Mouse (Mus musculus) CH12.LX (cell line): ENCODE measurements around the gene Dact3. TPM values are rescaled to one million over a fixed set of nuclear protein-coding genes. Genes with fewer than 3 reads are reported as not detected.

Experiments
- DNase-seq: peaks from one replicate; pipeline ENCODE4 v3.0.0-alpha.2; 2013; ENCODE audit errors: extremely low read depth
- H3K27ac ChIP-seq: 2 replicates; pipeline ENCODE4 v1.5.1; 2012; ENCODE audit warnings: low read depth, mild to moderate bottlenecking, control low read depth, moderate library complexity; ENCODE audit not compliant: insufficient read depth
- H3K27me3 ChIP-seq: replicated peaks from 2 replicates; pipeline ENCODE3; 2012; ENCODE audit warnings: inconsistent platforms
- H3K36me3 ChIP-seq, 2 experiments: replicated peaks in 1 of 2; 2 replicates each; pipeline versions ENCODE3 to v1.6.1; 2012; ENCODE audit warnings: inconsistent platforms in 1 of 2, low read length in 1 of 2, mild to moderate bottlenecking in 1 of 2, mixed read lengths in 1 of 2, moderate library complexity in 1 of 2; ENCODE audit not compliant: control insufficient read depth in 1 of 2, insufficient read depth in 1 of 2
- H3K4me1 ChIP-seq, 2 experiments: 2 replicates each; pipeline ENCODE4 v1.6.1; 2012; ENCODE audit warnings: inconsistent platforms in 1 of 2, moderate library complexity in 1 of 2; ENCODE audit not compliant: insufficient read depth in 2 of 2, control insufficient read depth in 1 of 2
- H3K4me2 ChIP-seq: 2 replicates; pipeline ENCODE4 v1.6.1; 2012; ENCODE audit warnings: low read depth, mild to moderate bottlenecking, control low read depth; ENCODE audit not compliant: poor library complexity, insufficient read depth, severe bottlenecking
- H3K4me3 ChIP-seq, 3 experiments: fragments of 150-350 bp in 1 of 3; sonication (generic) in 1 of 3; replicated peaks in 1 of 3; 2 replicates each; pipeline versions ENCODE3 to v1.5.1; 2011 to 2012; ENCODE audit warnings: low read depth in 2 of 3, low read length in 2 of 3, mild to moderate bottlenecking in 2 of 3, moderate library complexity in 2 of 3, control low read depth in 1 of 3, improper control_type of control experiment in 1 of 3, inconsistent platforms in 1 of 3, mixed read lengths in 1 of 3; ENCODE audit not compliant: poor library complexity in 1 of 3
- H3K79me2 ChIP-seq: replicated peaks from 2 replicates; pipeline ENCODE4 v1.6.1; 2012; ENCODE audit warnings: mild to moderate bottlenecking, moderate library complexity; ENCODE audit not compliant: control insufficient read depth, poor library complexity, insufficient read depth, severe bottlenecking; ENCODE audit errors: extremely low read depth
- H3K9ac ChIP-seq: 2 replicates; pipeline ENCODE4 v1.6.1; 2012; ENCODE audit warnings: low read depth, mild to moderate bottlenecking, control low read depth, moderate library complexity; ENCODE audit not compliant: insufficient read depth
- H3K9me3 ChIP-seq: replicated peaks from 2 replicates; pipeline ENCODE3; 2012; ENCODE audit warnings: low read length, inconsistent platforms, mixed read lengths
- CTCF ChIP-seq, 2 experiments: IDR thresholded peaks in 1 of 2; conservative IDR thresholded peaks in 1 of 2; 2 replicates each; pipeline ENCODE4 v1.5.1; 2011 to 2012; ENCODE audit warnings: low read depth in 2 of 2, low read length in 2 of 2, improper control_type of control experiment in 1 of 2, inconsistent platforms in 1 of 2, mild to moderate bottlenecking in 1 of 2, moderate library complexity in 1 of 2
- HCFC1 ChIP-seq: IDR thresholded peaks from 2 replicates; pipeline ENCODE4 v1.6.1; 2012; ENCODE audit warnings: low read depth, mild to moderate bottlenecking, inconsistent platforms, low read length, improper control_type of control experiment
- MAX ChIP-seq: IDR thresholded peaks from 2 replicates; pipeline ENCODE4 v1.6.1; 2011; ENCODE audit warnings: low read length, improper control_type of control experiment
- RAD21 ChIP-seq: IDR thresholded peaks from 2 replicates; pipeline ENCODE4 v1.6.1; 2011; ENCODE audit warnings: low read depth, mild to moderate bottlenecking, low read length, improper control_type of control experiment, moderate library complexity
- SMC3 ChIP-seq: IDR thresholded peaks from 2 replicates; pipeline ENCODE4 v1.6.1; 2011; ENCODE audit warnings: low read depth, low read length, improper control_type of control experiment
- TBP ChIP-seq: conservative IDR thresholded peaks from 2 replicates; pipeline ENCODE4 v1.6.1; 2011; ENCODE audit warnings: low read depth, low read length, improper control_type of control experiment
- ZKSCAN1 ChIP-seq: IDR thresholded peaks from 2 replicates; pipeline ENCODE4 v1.6.1; 2012; ENCODE audit warnings: low read depth, inconsistent platforms, low read length, improper control_type of control experiment, borderline replicate concordance
- dilution Hi-C: fragments of 300-500 bp; cut with MboI; formaldehyde crosslinking; loops from 2 replicates; pipeline ENCODE4 v1.14.3; 2020; ENCODE audit warnings: low sequenced_read_pairs; ENCODE audit not compliant: extremely low pct_unique_long_range_greater_than_20kb, extremely low pct_ligation_motif_present
- in situ Hi-C: fragments of 300-500 bp; cut with MboI; formaldehyde crosslinking; loops from 3 replicates; pipeline ENCODE4 v1.14.3; 2019; ENCODE audit warnings: low sequenced_read_pairs, low pct_ligation_motif_present, low pct_unique_long_range_greater_than_20kb, mixed read lengths
- polyA plus RNA-seq: library from polyadenylated mRNA; unstranded; fragments of >175 nt; gene quantifications from 2 replicates; pipeline ENCODE4 v1.2.1, GENCODE M21; 2012; ENCODE audit warnings: low read depth; ENCODE audit not compliant: insufficient read length
- total RNA-seq, 2 experiments: library from RNA; depleted of rRNA; stranded (reverse); fragments of 300-350 nt in 1 of 2; fragments of >200 nt in 1 of 2; gene quantifications; 2 replicates each; pipeline ENCODE4 v1.2.3; 2012 to 2014

Gene Dact3
- total and polyA plus RNA-seq, 3 experiments, result 3.5 to 12.0 (median 5.1) TPM

- H3K79me2 ChIP-seq, result peaks cover 24% of the 10 kb centered on the region
- peaks cover 33 to 52% of the 10 kb centered on the region in 2 experiments for H3K36me3 ChIP-seq
- in situ Hi-C loops, result no loop called here
- DNase-seq, result no peak
- H3K9me3 ChIP-seq, result no peaks in the 10 kb centered on the region
- TF ChIP-seq MAX, result no peak
- TF ChIP-seq TBP, result peak; percentile 62; the same call in 1 of the 2 replicates
- H3K9ac ChIP-seq, result no peak overlapping the region
- no peak overlapping the region for H3K4me2 ChIP-seq
- no peak overlapping the region for H3K4me3 ChIP-seq
- dilution Hi-C loops, result no loop called here
- no peak overlapping the region for H3K27ac ChIP-seq
- peaks cover 5 to 23% of the 10 kb centered on the region in 2 experiments; a peak in 3 of 4 replicates for H3K4me1 ChIP-seq
- H3K27me3 ChIP-seq, result no peaks in the 10 kb centered on the region
These were observed 28.3 kb upstream of the Dact3 start for GRCm38 (mm10) chr7:16846775-16847174.

- in situ Hi-C loops, result no loop called here
- Histone ChIP-seq H3K27ac (no peak overlapping the region), H3K36me3 (peaks cover 38 to 57% of the 10 kb centered on the region in 2 experiments), H3K9ac (no peak overlapping the region), H3K4me3 (no peak overlapping the region), H3K27me3 (no peaks in the 10 kb centered on the region), H3K4me1 (peaks cover 0 to 17% of the 10 kb centered on the region in 2 experiments; a peak in 1 of 4 replicates), H3K79me2 (peaks cover 24% of the 10 kb centered on the region)
- no peak for DNase-seq
- dilution Hi-C loops, result no loop called here
- TF ChIP-seq HCFC1 (no peak), ZKSCAN1 (no peak), MAX (no peak)
- TF ChIP-seq, all 38 proteins: peak for 0
- Histone ChIP-seq H3K4me2 (no peak overlapping the region), H3K9me3 (no peaks in the 10 kb centered on the region)
These were observed 27.6 kb upstream of the Dact3 start for GRCm38 (mm10) chr7:16847507-16847906.

- Histone ChIP-seq H3K9me3 (no peaks in the 10 kb centered on the region), H3K4me1 (peaks cover 0 to 26% of the 10 kb centered on the region in 2 experiments; a peak in 2 of 4 replicates), H3K9ac (no peak overlapping the region)
- no peak for DNase-seq
- in situ Hi-C loops, result no loop called here
- TF ChIP-seq SMC3 (no peak), RAD21 (peak; percentile 17), CTCF (conservative IDR thresholded peaks at IDR 0.05 in 1 of 2, IDR thresholded peaks at IDR 0.05 in 1 of 2; ENCODE audit: low read depth in 2 of 2, low read length in 2 of 2) (peak; percentile 13 to 49; a peak in 3 of 4 replicates)
- TF ChIP-seq, all 38 proteins: peak for 2
- Histone ChIP-seq H3K27me3 (no peaks in the 10 kb centered on the region), H3K79me2 (peaks cover 17% of the 10 kb centered on the region), H3K4me2 (no peak overlapping the region), H3K4me3 (no peak overlapping the region), H3K36me3 (peaks cover 46 to 66% of the 10 kb centered on the region in 2 experiments), H3K27ac (no peak overlapping the region)
- dilution Hi-C loops, result no loop called here
These were observed 26.5 kb upstream of the Dact3 start for GRCm38 (mm10) chr7:16848579-16848978.
